ENCODE assay signal across 15 mouse cellular contexts in the genomic region with DNA sequence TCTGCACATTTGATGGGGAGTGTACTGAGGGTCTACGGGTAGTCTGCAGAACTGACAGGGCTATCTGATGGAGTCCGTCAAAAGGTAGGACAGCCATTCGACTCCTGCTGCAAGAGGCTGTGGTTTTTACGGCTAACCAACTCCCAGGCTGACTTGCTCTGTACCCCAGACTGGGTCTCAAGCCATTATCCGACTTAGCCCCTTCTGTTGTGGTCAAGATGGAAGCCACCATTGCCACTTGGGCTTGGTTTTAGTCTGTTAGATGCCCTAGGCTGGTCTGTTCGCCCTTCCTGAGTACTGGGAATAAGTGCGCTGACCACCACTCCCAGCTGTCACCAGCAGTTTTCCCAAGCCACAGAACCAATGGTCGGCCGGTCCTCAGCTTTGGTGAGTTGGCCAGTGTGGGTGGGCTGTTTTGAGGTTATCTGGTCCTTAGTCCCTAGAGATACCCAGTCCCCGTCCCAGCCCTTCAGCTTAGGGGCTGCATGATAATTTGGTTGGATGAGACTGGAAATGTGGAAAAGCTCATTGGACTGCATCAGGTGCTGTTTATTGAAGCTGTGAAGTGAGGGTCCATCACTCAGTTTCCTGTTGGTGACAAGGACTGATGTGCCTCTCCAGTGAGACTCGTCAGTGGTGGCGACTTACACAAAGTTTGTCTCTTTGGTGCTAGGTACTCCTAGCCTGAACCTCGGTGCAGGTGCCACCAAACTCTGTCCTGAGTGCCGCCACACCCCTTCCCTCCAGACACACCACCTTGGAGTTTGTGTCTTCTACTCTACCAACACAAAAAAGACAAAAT. TPM values are rescaled to one million over a fixed set of nuclear protein-coding genes. Genes with fewer than 3 reads are reported as not detected.
"Had no signal": no experiment of that assay in that cellular context is flagged by ENCODE, and none has a peak within 500 bp of the region (broad histone marks: within the 10 kb centered on the region; RNA-seq: fewer than 3 reads in every experiment).

No protein-coding gene starts in this region.

- DNase-seq: liver, postnatal 0 days; lung, postnatal 14 days; midbrain, embryonic 14.5 days; right cerebral cortex, adult 18-20 months; right cerebral cortex, postnatal 25 days; thymus, adult 18-20 months; thymus, postnatal 25 days had no signal

- H3K9me3 ChIP-seq: limb, embryonic 10.5 days; lung, embryonic 15.5 days; midbrain, embryonic 10.5 days; neural tube, embryonic 15.5 days had no signal

- H3K4me2 ChIP-seq: liver, embryonic 11.5 days; lung, embryonic 15.5 days; neural tube, embryonic 15.5 days had no signal

- ATAC-seq: liver, postnatal 0 days had no signal

- H3K9ac ChIP-seq: liver, postnatal 0 days; lung, embryonic 15.5 days; neural tube, embryonic 15.5 days had no signal

- H3K4me3 ChIP-seq: left cerebral cortex, adult 2 months; limb, embryonic 10.5 days; lung, embryonic 15.5 days; midbrain, embryonic 10.5 days; myocyte; neural tube, embryonic 15.5 days had no signal

- H3K27ac ChIP-seq: left cerebral cortex, adult 2 months; limb, embryonic 10.5 days; lung, embryonic 15.5 days; macrophage; midbrain, embryonic 10.5 days; neural tube, embryonic 15.5 days had no signal

- H3K27me3 ChIP-seq: lung, embryonic 15.5 days; neural tube, embryonic 15.5 days had no signal

RNA-seq across cellular contexts. Expression of gene Cygb, which starts 22.3 kb away (rescaled TPM):
- polyA plus RNA-seq: macrophage had no signal

RNA-seq across cellular contexts. Expression of gene Prcd, which starts 23.0 kb away (rescaled TPM):
- polyA plus RNA-seq: macrophage had no signal
